Mouse (Mus musculus) intestine, postnatal 0 days (tissue): ENCODE measurements around the gene Ptgs1. TPM values are rescaled to one million over a fixed set of nuclear protein-coding genes. Genes with fewer than 3 reads are reported as not detected.

ENCODE experiments used
- ATAC-seq: fragments of 200-750 bp; cut with Nextera tagmentation; 2 replicates; pipeline ENCODE4 v1.8.0; 2017; ENCODE audit warnings: mild to moderate bottlenecking, moderate TSS enrichment, moderate library complexity
- H3K27ac ChIP-seq: fragments of 300-500 bp; sonication (generic); 2 replicates; pipeline ENCODE4 v1.5.1; 2014; ENCODE audit warnings: mild to moderate bottlenecking, low read depth, low read length, moderate library complexity
- H3K27me3 ChIP-seq: fragments of 300-500 bp; sonication (generic); replicated peaks from 2 replicates; pipeline ENCODE4 v1.6.1; 2014; ENCODE audit warnings: low read length, mixed read lengths; ENCODE audit not compliant: control insufficient read depth, insufficient read depth
- H3K36me3 ChIP-seq: fragments of 300-500 bp; sonication (generic); 2 replicates; pipeline ENCODE4 v1.6.1; 2014; ENCODE audit warnings: mild to moderate bottlenecking, moderate library complexity; ENCODE audit not compliant: control insufficient read depth, insufficient read depth
- H3K4me1 ChIP-seq: fragments of 300-500 bp; sonication (generic); replicated peaks from 2 replicates; pipeline ENCODE4 v1.6.1; 2014; ENCODE audit warnings: antibody characterized with exemption, low read length, mixed read lengths; ENCODE audit not compliant: control insufficient read depth, insufficient read depth
- H3K4me2 ChIP-seq: fragments of 300-500 bp; sonication (generic); replicated peaks from 2 replicates; pipeline ENCODE4 v1.6.1; 2014; ENCODE audit warnings: low read depth, mild to moderate bottlenecking, moderate library complexity
- H3K4me3 ChIP-seq: fragments of 300-500 bp; sonication (generic); 2 replicates; pipeline ENCODE4 v1.5.1; 2014; ENCODE audit warnings: low read depth, low read length
- H3K9ac ChIP-seq: fragments of 300-500 bp; sonication (generic); 2 replicates; pipeline ENCODE4 v1.6.1; 2014; ENCODE audit warnings: mild to moderate bottlenecking, low read depth, low read length
- H3K9me3 ChIP-seq: fragments of 300-500 bp; sonication (generic); 2 replicates; pipeline ENCODE4 v1.6.1; 2016; ENCODE audit warnings: mixed run types; ENCODE audit not compliant: control insufficient read depth
- CTCF ChIP-seq: sonication (generic); IDR thresholded peaks from 2 replicates; pipeline ENCODE4 v1.5.1; 2016; ENCODE audit warnings: low read depth, mild to moderate bottlenecking, control low read depth, antibody characterized with exemption, moderate library complexity
- WGBS: fragments of 180-500 bp; shearing (Covaris S2); extraction: QIAGEN DNeasy Blood & Tissue Kit; methylation state at CpG from one replicate; pipeline ENCODE4 v1.1.7; 2014; 5-methylcytosine and 5-hydroxymethylcytosine counted together
- polyA plus RNA-seq: library from polyadenylated mRNA; unstranded; fragments of >200 nt; fragmentation: Nextera tagmentation; extraction: Ambion mirVana; gene quantifications from 2 replicates; pipeline ENCODE4 v1.2.1, GENCODE M21; 2015

Ptgs1 gene
- polyA plus RNA-seq, 1 experiment from 2014 or later = 29.5 TPM

- no peak for ATAC-seq
- Histone ChIP-seq H3K27me3 (no peaks in the 10 kb centered on the region; the same call in none of the 2 replicates), H3K4me3 (peak overlapping the region; percentile 50), H3K9ac (peak overlapping the region; percentile 50; the same call in 1 of the 2 replicates), H3K9me3 (no peaks in the 10 kb centered on the region), H3K4me2 (peak overlapping the region; percentile 71), H3K36me3 (no peaks in the 10 kb centered on the region), H3K27ac (no peak overlapping the region), H3K4me1 (no peaks in the 10 kb centered on the region)
- no peak for TF ChIP-seq CTCF
- WGBS = 30% methylated on average over 6 of the region's 10 CpGs
Measured at GRCm38 (mm10) chr2:36230967-36231366, 741 bp downstream of the Ptgs1 start.

GRCm38 (mm10) chr2:36234526-36235368 lies 4.5 kb downstream of the Ptgs1 start:
- Histone ChIP-seq H3K9me3 (no peaks in the 10 kb centered on the region), H3K4me3 (no peak overlapping the region), H3K4me2 (no peak overlapping the region), H3K27ac (no peak overlapping the region), H3K4me1 (no peaks in the 10 kb centered on the region; the same call in 1 of the 2 replicates), H3K36me3 (no peaks in the 10 kb centered on the region; the same call in 1 of the 2 replicates), H3K9ac (no peak overlapping the region), H3K27me3 (no peaks in the 10 kb centered on the region; the same call in 1 of the 2 replicates)
- ATAC-seq = peak; percentile 21; the same call in 1 of the 2 replicates
- WGBS = 56% methylated on average over 7 of the region's 7 CpGs
- no peak for TF ChIP-seq CTCF

- no peak for ATAC-seq
Measured at GRCm38 (mm10) chr2:36235917-36236316, 5.7 kb downstream of the Ptgs1 start.

GRCm38 (mm10) chr2:36236889-36237288 lies 6.7 kb downstream of the Ptgs1 start:
- no peak for TF ChIP-seq CTCF
- ATAC-seq = no peak
- no peaks in the 10 kb centered on the region; the same call in 1 of the 2 replicates for H3K4me1 ChIP-seq
- no peaks in the 10 kb centered on the region; the same call in 1 of the 2 replicates for H3K36me3 ChIP-seq
- 77% methylated on average over 5 of the region's 5 CpGs for WGBS
- no peak overlapping the region for H3K4me2 ChIP-seq
- H3K9me3 ChIP-seq = no peaks in the 10 kb centered on the region
- H3K9ac ChIP-seq = no peak overlapping the region
- no peak overlapping the region for H3K4me3 ChIP-seq
- no peaks in the 10 kb centered on the region for H3K27me3 ChIP-seq
- no peak overlapping the region for H3K27ac ChIP-seq

More at GRCm38 (mm10) chr2:36235917-36236316, 5.7 kb downstream of the Ptgs1 start:
- WGBS = 43% methylated on average over 4 of the region's 4 CpGs
- TF ChIP-seq CTCF = no peak
- Histone ChIP-seq H3K4me2 (no peak overlapping the region), H3K4me1 (no peaks in the 10 kb centered on the region; the same call in 1 of the 2 replicates), H3K27me3 (no peaks in the 10 kb centered on the region; the same call in 1 of the 2 replicates), H3K27ac (no peak overlapping the region), H3K36me3 (no peaks in the 10 kb centered on the region; the same call in 1 of the 2 replicates), H3K9me3 (no peaks in the 10 kb centered on the region), H3K4me3 (no peak overlapping the region), H3K9ac (no peak overlapping the region)

- H3K27me3 ChIP-seq = no peaks in the 10 kb centered on the region
- H3K9me3 ChIP-seq = no peaks in the 10 kb centered on the region
- H3K36me3 ChIP-seq = no peaks in the 10 kb centered on the region; the same call in 1 of the 2 replicates
- H3K4me2 ChIP-seq = no peak overlapping the region
- no peak for ATAC-seq
- no peak overlapping the region for H3K27ac ChIP-seq
- no peak overlapping the region for H3K9ac ChIP-seq
- TF ChIP-seq CTCF = no peak
- H3K4me1 ChIP-seq = no peaks in the 10 kb centered on the region; the same call in 1 of the 2 replicates
- WGBS = 86% methylated on average over 6 of the region's 6 CpGs
- no peak overlapping the region for H3K4me3 ChIP-seq
Measured at GRCm38 (mm10) chr2:36237557-36237956, 7.3 kb downstream of the Ptgs1 start.

GRCm38 (mm10) chr2:36238467-36238866 lies 8.2 kb downstream of the Ptgs1 start:
- H3K27ac ChIP-seq = no peak overlapping the region
- no peaks in the 10 kb centered on the region for H3K9me3 ChIP-seq
- ATAC-seq = no peak
- H3K9ac ChIP-seq = no peak overlapping the region
- H3K27me3 ChIP-seq = no peaks in the 10 kb centered on the region
- no peaks in the 10 kb centered on the region; the same call in 1 of the 2 replicates for H3K36me3 ChIP-seq
- H3K4me1 ChIP-seq = no peaks in the 10 kb centered on the region; the same call in 1 of the 2 replicates
- no peak overlapping the region for H3K4me3 ChIP-seq
- peak; percentile 44 for TF ChIP-seq CTCF
- no peak overlapping the region for H3K4me2 ChIP-seq
- WGBS = 73% methylated on average over 3 of the region's 3 CpGs
